Mouse (Mus musculus) midbrain, postnatal 0 days (tissue): Measurements from ENCODE around the gene Klhdc4. TPM values are rescaled to one million over a fixed set of nuclear protein-coding genes. Genes with fewer than 3 reads are reported as not detected.
A peak's percentile ranks its signal among the peaks of the same experiment; 100 is the strongest.

Source experiments
- ATAC-seq: fragments of 200-750 bp; cut with Nextera tagmentation; 2 replicates; pipeline ENCODE4 v1.8.0; 2017; ENCODE audit warnings: moderate number of reproducible peaks, mild to moderate bottlenecking, moderate TSS enrichment, moderate library complexity; ENCODE audit not compliant: low FRiP score
- DNase-seq: peaks from one replicate; pipeline ENCODE4 v3.0.0-alpha.2; 2015; ENCODE audit warnings: low spot score
- H3K27ac ChIP-seq: fragments of 300-500 bp; sonication (generic); 2 replicates; pipeline ENCODE4 v1.5.1; 2014; ENCODE audit warnings: low read depth, mild to moderate bottlenecking, low read length, mixed read lengths
- H3K27me3 ChIP-seq: fragments of 300-500 bp; sonication (generic); 2 replicates; pipeline ENCODE4 v1.6.1; 2014; ENCODE audit warnings: low read length, control low read depth, mixed read lengths; ENCODE audit not compliant: insufficient read depth
- H3K36me3 ChIP-seq: fragments of 300-500 bp; sonication (generic); 2 replicates; pipeline ENCODE4 v1.6.1; 2014; ENCODE audit warnings: low read length, control low read depth, mixed read lengths; ENCODE audit not compliant: insufficient read depth
- H3K4me1 ChIP-seq: fragments of 300-500 bp; sonication (generic); 2 replicates; pipeline ENCODE4 v1.6.1; 2014; ENCODE audit warnings: mild to moderate bottlenecking, control low read depth, antibody characterized with exemption, low read length, mixed read lengths; ENCODE audit not compliant: insufficient read depth
- H3K4me2 ChIP-seq: fragments of 300-500 bp; sonication (generic); 2 replicates; pipeline ENCODE4 v1.6.1; 2014; ENCODE audit warnings: low read depth, mild to moderate bottlenecking, low read length, mixed read lengths; ENCODE audit not compliant: poor library complexity, severe bottlenecking
- H3K4me3 ChIP-seq: fragments of 300-500 bp; sonication (generic); 2 replicates; pipeline ENCODE4 v1.5.1; 2014; ENCODE audit warnings: low read depth, mild to moderate bottlenecking, low read length, moderate library complexity
- H3K9ac ChIP-seq: fragments of 300-500 bp; sonication (generic); replicated peaks from 2 replicates; pipeline ENCODE4 v1.6.1; 2014; ENCODE audit warnings: mild to moderate bottlenecking, low read length, moderate library complexity, mixed read lengths; ENCODE audit not compliant: poor library complexity, severe bottlenecking
- H3K9me3 ChIP-seq: fragments of 300-500 bp; sonication (generic); 2 replicates; pipeline ENCODE4 v1.6.1; 2016; ENCODE audit warnings: low read length, control low read depth
- CTCF ChIP-seq: IDR thresholded peaks from 2 replicates; pipeline ENCODE4 v1.5.1; 2016; ENCODE audit warnings: antibody characterized with exemption, mild to moderate bottlenecking
- WGBS: fragments of 180-500 bp; shearing (Covaris S2); extraction: QIAGEN DNeasy Blood & Tissue Kit; methylation state at CpG from one replicate; pipeline ENCODE4 v1.1.7; 2014; 5-methylcytosine and 5-hydroxymethylcytosine counted together
- polyA plus RNA-seq: library from polyadenylated mRNA; unstranded; fragments of >200 nt; fragmentation: Nextera tagmentation; extraction: Ambion mirVana; gene quantifications from 2 replicates; pipeline ENCODE4 v1.2.1, GENCODE M21; 2015
- total RNA-seq: library from RNA; depleted of rRNA; stranded (reverse); fragments of >200 nt; gene quantifications from 2 replicates; pipeline ENCODE4 v1.2.3, GENCODE M21; 2014

Klhdc4 gene
- total and polyA plus RNA-seq, 2 experiments from 2014 or later, result 30.7 to 38.3 TPM

DNA sequence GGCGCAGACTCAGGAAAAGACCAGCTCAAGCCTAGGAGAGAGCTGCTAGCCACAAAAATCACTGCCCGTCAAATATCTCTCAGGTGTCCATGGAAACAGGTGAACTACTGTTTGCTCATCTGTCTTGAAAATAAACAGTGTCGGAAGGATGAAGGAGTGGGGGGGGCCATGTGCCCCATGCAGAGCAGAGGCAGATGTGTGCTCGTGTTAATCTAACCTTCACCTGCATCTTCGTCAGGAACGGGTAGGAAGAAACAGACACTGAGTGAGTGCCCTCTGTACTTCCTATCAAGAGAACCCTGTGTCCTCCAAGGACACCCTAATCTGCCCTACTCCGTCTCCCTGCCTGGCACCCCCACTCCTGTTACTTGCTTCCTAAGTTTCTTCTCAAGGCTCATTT, 22.3 kb upstream of the Klhdc4 start:
- Histone ChIP-seq H3K9me3 (no peaks in the 10 kb centered on the region), H3K36me3 (no peaks in the 10 kb centered on the region), H3K4me3 (no peak overlapping the region), H3K27me3 (no peaks in the 10 kb centered on the region), H3K9ac (peak overlapping the region; percentile 44; the same call in 1 of the 2 replicates), H3K4me2 (no peak overlapping the region; the same call in 1 of the 2 replicates), H3K4me1 (peaks cover 6% of the 10 kb centered on the region; the same call in 1 of the 2 replicates), H3K27ac (peak overlapping the region; percentile 68)
- ATAC-seq, result no peak
- no peak for DNase-seq
- WGBS, result 35% methylated on average over 7 of the region's 7 CpGs
- TF ChIP-seq CTCF, result no peak

DNA sequence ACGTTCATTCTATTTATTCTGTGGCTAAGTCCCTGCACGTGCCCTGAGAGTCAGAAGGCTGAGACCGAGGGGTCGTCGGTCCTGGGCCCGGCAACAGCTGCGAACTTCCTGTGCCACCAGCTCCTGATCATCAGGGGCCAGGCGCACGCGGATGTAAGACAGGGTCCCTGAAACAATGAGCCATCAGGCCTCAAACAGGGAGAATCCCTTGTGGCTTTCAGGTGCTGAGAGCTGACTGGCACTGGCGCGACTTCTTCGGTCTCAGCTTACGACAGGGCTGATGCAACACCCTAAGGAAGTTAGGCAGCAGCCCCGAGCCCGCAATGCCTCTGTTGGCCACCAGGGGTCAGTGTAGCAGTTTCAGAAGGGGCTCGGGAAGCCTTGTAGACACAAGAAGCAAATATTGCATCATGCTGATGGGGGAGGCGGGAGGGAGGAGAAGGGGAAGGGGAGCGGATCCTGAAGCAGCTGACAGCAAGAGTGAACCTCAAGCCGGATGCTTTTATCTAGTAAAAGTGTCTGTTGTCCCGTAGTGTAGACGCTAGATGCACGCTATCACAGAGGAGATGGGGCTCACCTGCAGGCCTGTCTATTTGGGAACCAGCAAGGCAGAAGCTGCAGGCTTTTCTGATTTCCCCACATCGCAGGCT, 21.6 kb upstream of the Klhdc4 start:
- Histone ChIP-seq H3K27me3 (no peaks in the 10 kb centered on the region), H3K4me1 (peaks cover 6% of the 10 kb centered on the region; the same call in 1 of the 2 replicates), H3K9me3 (no peaks in the 10 kb centered on the region), H3K4me2 (peak overlapping the region; percentile 37), H3K36me3 (no peaks in the 10 kb centered on the region), H3K9ac (peak overlapping the region; percentile 44), H3K27ac (peak overlapping the region; percentile 68), H3K4me3 (peak overlapping the region; percentile 18; the same call in 1 of the 2 replicates)
- 3% methylated on average over 24 of the region's 24 CpGs for WGBS
- peak; percentile 100 for TF ChIP-seq CTCF
- peak; percentile 76 for ATAC-seq
- peak; percentile 98 for DNase-seq

DNA sequence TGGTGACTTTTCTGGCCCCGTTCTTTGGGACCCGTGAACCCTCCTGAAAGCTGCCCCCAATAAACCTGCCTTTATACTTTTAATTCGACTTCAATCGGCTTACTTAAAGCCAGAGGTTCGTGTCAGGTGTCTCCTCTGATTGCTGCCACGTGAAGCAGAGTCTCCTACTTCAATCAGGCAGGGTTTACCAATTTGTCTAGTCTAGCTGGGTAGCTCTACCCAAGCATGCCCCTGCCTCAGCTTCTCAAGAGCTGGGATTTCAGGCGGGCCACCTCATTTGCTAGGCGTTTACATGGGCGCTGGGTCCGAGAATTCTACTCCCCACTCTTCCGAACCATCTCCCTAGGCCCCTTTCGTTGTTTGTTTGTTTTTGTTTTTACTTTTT, 21.1 kb upstream of the Klhdc4 start:
- H3K9ac ChIP-seq, result no peak overlapping the region
- no peaks in the 10 kb centered on the region for H3K9me3 ChIP-seq
- no peak for ATAC-seq
- peaks cover 6% of the 10 kb centered on the region; the same call in 1 of the 2 replicates for H3K4me1 ChIP-seq
- no peaks in the 10 kb centered on the region for H3K27me3 ChIP-seq
- H3K36me3 ChIP-seq, result no peaks in the 10 kb centered on the region
- DNase-seq, result no peak
- no peak overlapping the region for H3K4me3 ChIP-seq
- no peak overlapping the region for H3K27ac ChIP-seq
- H3K4me2 ChIP-seq, result peak overlapping the region; percentile 37
- no peak for TF ChIP-seq CTCF
- 39% methylated on average over 12 of the region's 12 CpGs for WGBS

DNA sequence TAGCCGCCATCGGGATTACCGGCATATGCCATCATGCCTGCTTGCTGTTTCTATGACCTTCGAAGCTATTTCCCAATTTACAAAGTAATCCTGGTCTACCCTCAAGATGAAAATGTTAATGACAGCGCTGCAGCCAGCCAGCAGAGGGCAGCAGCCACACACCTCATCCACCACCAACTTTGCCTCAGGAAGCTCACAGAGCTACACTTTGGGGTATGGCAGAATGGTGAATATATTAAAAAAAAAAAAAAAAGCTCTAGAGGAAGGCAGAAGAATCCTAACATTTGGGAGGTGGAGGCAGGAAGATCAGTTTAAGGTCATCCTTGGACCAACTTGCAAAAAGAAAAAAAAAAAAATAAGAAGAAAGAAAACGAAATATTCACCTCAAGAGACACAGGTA, 20.6 kb upstream of the Klhdc4 start:
- no peaks in the 10 kb centered on the region for H3K27me3 ChIP-seq
- H3K27ac ChIP-seq, result no peak overlapping the region
- DNase-seq (peak; percentile 84), ATAC-seq (no peak)
- H3K4me3 ChIP-seq, result no peak overlapping the region
- H3K9me3 ChIP-seq, result no peaks in the 10 kb centered on the region
- peaks cover 6% of the 10 kb centered on the region; the same call in 1 of the 2 replicates for H3K4me1 ChIP-seq
- H3K36me3 ChIP-seq, result no peaks in the 10 kb centered on the region
- H3K4me2 ChIP-seq, result no peak overlapping the region
- peak; percentile 93 for TF ChIP-seq CTCF
- H3K9ac ChIP-seq, result no peak overlapping the region
- 14% methylated on average over 6 of the region's 6 CpGs for WGBS

DNA sequence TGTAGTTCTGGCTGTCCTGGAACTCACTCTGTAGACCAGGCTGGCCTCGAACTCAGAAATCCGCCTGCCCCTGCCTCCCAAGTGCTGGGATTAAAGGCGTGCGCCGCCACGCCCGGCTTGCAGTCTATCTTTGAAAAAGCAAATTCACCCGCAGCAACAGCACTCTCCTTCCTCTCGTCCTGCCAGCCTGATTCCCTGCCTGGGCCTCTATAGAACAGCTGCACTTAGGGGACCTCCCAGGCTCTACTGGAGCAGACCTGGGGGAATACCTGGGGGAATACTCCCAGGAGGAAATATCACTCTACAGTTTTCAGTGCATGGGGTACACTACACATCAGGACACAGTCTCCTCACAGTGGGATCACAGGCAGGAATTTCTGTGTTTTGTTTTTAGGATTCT, 19.9 kb upstream of the Klhdc4 start:
- H3K27ac ChIP-seq, result no peak overlapping the region
- peaks cover 6% of the 10 kb centered on the region; the same call in 1 of the 2 replicates for H3K4me1 ChIP-seq
- TF ChIP-seq CTCF, result no peak
- 73% methylated on average over 9 of the region's 9 CpGs for WGBS
- H3K4me3 ChIP-seq, result no peak overlapping the region
- no peak for ATAC-seq
- H3K4me2 ChIP-seq, result no peak overlapping the region
- H3K9ac ChIP-seq, result no peak overlapping the region
- H3K36me3 ChIP-seq, result no peaks in the 10 kb centered on the region
- DNase-seq, result no peak
- no peaks in the 10 kb centered on the region for H3K27me3 ChIP-seq
- H3K9me3 ChIP-seq, result no peaks in the 10 kb centered on the region

DNA sequence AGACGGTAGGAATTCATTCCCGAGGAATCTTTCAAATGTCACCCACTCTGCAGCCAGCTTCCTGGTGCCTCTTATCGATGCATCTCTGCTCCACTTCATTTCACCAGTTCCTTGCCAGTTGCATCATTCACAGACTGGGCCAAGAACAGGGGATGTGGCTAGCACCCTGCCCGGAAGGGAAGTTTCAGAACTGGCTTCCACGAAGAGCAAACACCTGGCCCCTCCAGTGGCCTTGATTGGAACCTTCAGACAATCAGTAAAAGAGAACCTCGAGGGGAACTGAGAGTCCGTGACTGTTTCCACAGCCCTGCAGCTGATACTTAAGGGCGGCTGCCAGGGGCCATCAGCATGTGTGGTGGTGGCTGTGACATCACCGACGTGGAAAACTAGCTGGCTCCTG, 19.1 kb upstream of the Klhdc4 start:
- H3K4me3 ChIP-seq, result no peak overlapping the region
- DNase-seq (no peak), ATAC-seq (no peak)
- H3K4me2 ChIP-seq, result no peak overlapping the region
- no peaks in the 10 kb centered on the region for H3K9me3 ChIP-seq
- H3K36me3 ChIP-seq, result no peaks in the 10 kb centered on the region
- TF ChIP-seq CTCF, result no peak
- H3K4me1 ChIP-seq, result peaks cover 6% of the 10 kb centered on the region; the same call in 1 of the 2 replicates
- H3K27ac ChIP-seq, result no peak overlapping the region
- 70% methylated on average over 10 of the region's 10 CpGs for WGBS
- no peak overlapping the region for H3K9ac ChIP-seq
- no peaks in the 10 kb centered on the region for H3K27me3 ChIP-seq
